Mouse (Mus musculus) ES-Bruce4 (cell line): ENCODE measurements around the gene Dhx15. TPM values are rescaled to one million over a fixed set of nuclear protein-coding genes. Genes with fewer than 3 reads are reported as not detected.

Experiments used
- H3K27ac ChIP-seq: 2 replicates; pipeline ENCODE4 v1.5.1; 2012; ENCODE audit warnings: low read length, inconsistent platforms; ENCODE audit not compliant: insufficient read depth
- H3K27me3 ChIP-seq: 2 replicates; pipeline ENCODE4 v1.6.1; 2012; ENCODE audit warnings: mild to moderate bottlenecking, low read length, inconsistent platforms; ENCODE audit not compliant: control insufficient read depth, poor library complexity, insufficient read depth, severe bottlenecking
- H3K36me3 ChIP-seq: 2 replicates; pipeline ENCODE4 v1.6.1; 2012; ENCODE audit warnings: inconsistent platforms, mild to moderate bottlenecking, low read length, moderate library complexity; ENCODE audit not compliant: control insufficient read depth, poor library complexity, insufficient read depth, severe bottlenecking
- H3K4me1 ChIP-seq: one replicate; pipeline ENCODE4 v1.8.1; 2011; ENCODE audit warnings: low read length; ENCODE audit not compliant: control insufficient read depth, insufficient read depth
- H3K4me3 ChIP-seq: 2 replicates; pipeline ENCODE4 v1.5.1; 2011; ENCODE audit warnings: low read depth, mild to moderate bottlenecking, low read length
- H3K9ac ChIP-seq: 2 replicates; pipeline ENCODE4 v1.6.1; 2012; ENCODE audit warnings: low read depth, mild to moderate bottlenecking, inconsistent platforms; ENCODE audit not compliant: poor library complexity, severe bottlenecking
- H3K9me3 ChIP-seq: replicated peaks from 2 replicates; pipeline ENCODE4 v1.6.1; 2012; ENCODE audit warnings: mild to moderate bottlenecking, low read length, inconsistent platforms; ENCODE audit not compliant: control insufficient read depth, poor library complexity, insufficient read depth, severe bottlenecking
- CTCF ChIP-seq: IDR thresholded peaks from one replicate; pipeline ENCODE4 v1.8.1; 2011; ENCODE audit warnings: low read depth, low read length
- EP300 ChIP-seq: IDR thresholded peaks from 2 replicates; pipeline ENCODE4 v1.6.1; 2011; ENCODE audit warnings: low read depth, low read length; ENCODE audit not compliant: insufficient read depth
- POLR2A ChIP-seq: IDR thresholded peaks from one replicate; pipeline ENCODE4 v1.8.1; 2011; ENCODE audit warnings: low read length; ENCODE audit not compliant: insufficient read depth
- polyA plus RNA-seq: library from polyadenylated mRNA; stranded (reverse); fragments of >200 nt; gene quantifications from 2 replicates; pipeline ENCODE4 v1.2.4, GENCODE M21; 2011; ENCODE audit warnings: low read depth; ENCODE audit not compliant: missing spikeins, insufficient read depth, insufficient read length

Gene Dhx15
- polyA plus RNA-seq, 1 experiment: 350 TPM

- Histone ChIP-seq H3K4me3 (peak overlapping the region; percentile 77), H3K9me3 (no peaks in the 10 kb centered on the region), H3K36me3 (no peaks in the 10 kb centered on the region), H3K27ac (no peak overlapping the region), H3K4me1 (peaks cover 2% of the 10 kb centered on the region), H3K9ac (peak overlapping the region; percentile 46; the same call in 1 of the 2 replicates), H3K27me3 (peaks cover 19% of the 10 kb centered on the region)
- TF ChIP-seq POLR2A (no peak), EP300 (no peak), CTCF (no peak)
Measured at GRCm38 (mm10) chr5:52116404-52116803, 73.9 kb downstream of the Dhx15 start.

- no peaks in the 10 kb centered on the region for H3K36me3 ChIP-seq
- H3K4me3 ChIP-seq: peak overlapping the region; percentile 77
- H3K27me3 ChIP-seq: peaks cover 19% of the 10 kb centered on the region
- H3K4me1 ChIP-seq: peaks cover 2% of the 10 kb centered on the region
- no peak overlapping the region for H3K27ac ChIP-seq
- TF ChIP-seq CTCF (peak; percentile 61), EP300 (no peak)
- H3K9me3 ChIP-seq: no peaks in the 10 kb centered on the region
- H3K9ac ChIP-seq: peak overlapping the region; percentile 46
Measured at GRCm38 (mm10) chr5:52115821-52116317, 74.4 kb downstream of the Dhx15 start.

DNA sequence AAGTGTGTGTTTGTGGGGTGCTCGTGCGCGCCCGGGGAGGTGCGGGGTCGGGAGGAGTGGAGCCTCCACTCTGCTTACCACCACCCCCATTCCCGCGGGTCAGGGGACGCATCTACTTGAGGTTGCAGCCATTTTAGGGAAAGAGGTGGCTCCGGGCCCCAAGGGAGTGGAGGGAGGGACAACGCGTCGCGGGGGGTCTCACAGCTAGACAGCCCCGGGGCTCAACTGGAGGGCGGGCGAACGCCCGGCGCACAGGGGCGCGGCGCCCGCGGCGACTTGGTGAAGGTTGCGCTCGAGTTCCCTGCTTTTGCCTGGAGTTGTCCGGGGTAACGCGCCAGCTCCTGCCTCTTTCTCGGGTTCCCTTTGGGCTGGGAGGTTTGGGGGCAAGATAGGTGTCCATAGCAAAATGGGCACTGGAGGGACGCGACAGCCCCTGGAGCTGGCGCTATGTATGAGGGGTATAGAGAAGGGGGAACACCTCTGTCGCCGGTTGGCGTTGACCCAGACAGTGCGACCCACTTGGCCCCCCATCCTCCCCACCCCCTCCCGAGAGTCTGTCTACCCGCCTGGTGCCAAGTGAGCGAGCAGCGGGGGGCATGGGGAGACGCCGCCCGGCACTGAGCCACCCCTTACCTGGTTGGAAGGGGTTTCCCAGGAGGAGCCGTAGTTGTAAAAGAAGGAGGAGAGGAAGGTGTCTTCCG lies 75.4 kb downstream of the Dhx15 start:
- no peak overlapping the region for H3K9ac ChIP-seq
- H3K27me3 ChIP-seq: peaks cover 19% of the 10 kb centered on the region

DNA sequence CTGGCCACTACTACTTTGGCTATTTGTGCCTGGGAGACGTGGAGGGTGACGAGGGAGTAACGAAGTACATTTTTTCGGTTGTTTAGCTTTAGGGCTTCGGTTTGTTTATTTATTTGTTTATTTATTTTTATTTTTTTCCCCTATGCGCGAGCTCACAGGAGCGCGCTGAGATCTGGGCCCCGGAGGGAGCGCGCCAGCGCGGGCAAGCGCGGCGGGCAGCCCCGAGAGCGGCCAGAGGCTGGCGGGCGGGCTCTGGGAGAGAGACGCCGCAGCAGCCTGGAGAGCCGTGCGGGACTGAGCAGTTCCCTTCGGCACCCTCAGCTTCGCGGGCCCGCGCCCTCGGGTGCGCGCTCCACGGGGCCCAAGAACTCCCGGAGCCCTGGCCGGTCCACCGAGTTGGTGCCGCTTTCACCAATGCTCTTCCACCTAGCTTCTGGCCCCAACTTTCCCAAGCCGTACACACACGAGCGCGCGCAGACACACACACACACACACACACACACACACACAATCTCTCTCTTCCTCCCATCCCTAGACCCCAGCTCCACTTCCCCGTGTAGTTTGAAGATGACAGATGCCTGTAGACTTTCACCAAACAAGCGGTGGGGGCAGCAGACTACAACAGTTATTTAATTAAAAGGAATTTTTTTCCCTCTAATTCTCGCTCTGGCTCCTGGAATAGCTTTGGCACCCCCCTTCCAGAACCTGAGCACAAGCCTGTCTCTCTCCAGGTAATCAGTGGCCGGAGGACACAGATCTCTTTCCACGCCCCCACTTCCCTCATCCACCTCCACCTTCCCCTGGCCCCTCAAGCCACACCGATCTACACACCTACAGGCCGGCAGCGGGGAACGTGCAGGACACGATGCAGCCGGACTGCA lies 76.2 kb downstream of the Dhx15 start:
- peaks cover 19% of the 10 kb centered on the region for H3K27me3 ChIP-seq
- H3K27ac ChIP-seq: no peak overlapping the region
- TF ChIP-seq EP300 (no peak), POLR2A (no peak), CTCF (no peak)
- peak overlapping the region; percentile 36 for H3K4me3 ChIP-seq
- H3K36me3 ChIP-seq: no peaks in the 10 kb centered on the region
- peak overlapping the region; percentile 40; the same call in 1 of the 2 replicates for H3K9ac ChIP-seq
- H3K9me3 ChIP-seq: no peaks in the 10 kb centered on the region
- peaks cover 2% of the 10 kb centered on the region for H3K4me1 ChIP-seq

More for the DNA sequence above, 75.4 kb downstream of the Dhx15 start:
- peaks cover 2% of the 10 kb centered on the region for H3K4me1 ChIP-seq
- no peak for TF ChIP-seq CTCF
- no peak for TF ChIP-seq POLR2A
- no peak for TF ChIP-seq EP300
- H3K9me3 ChIP-seq: no peaks in the 10 kb centered on the region
- no peak overlapping the region for H3K27ac ChIP-seq
- no peaks in the 10 kb centered on the region for H3K36me3 ChIP-seq
- peak overlapping the region; percentile 36 for H3K4me3 ChIP-seq

DNA sequence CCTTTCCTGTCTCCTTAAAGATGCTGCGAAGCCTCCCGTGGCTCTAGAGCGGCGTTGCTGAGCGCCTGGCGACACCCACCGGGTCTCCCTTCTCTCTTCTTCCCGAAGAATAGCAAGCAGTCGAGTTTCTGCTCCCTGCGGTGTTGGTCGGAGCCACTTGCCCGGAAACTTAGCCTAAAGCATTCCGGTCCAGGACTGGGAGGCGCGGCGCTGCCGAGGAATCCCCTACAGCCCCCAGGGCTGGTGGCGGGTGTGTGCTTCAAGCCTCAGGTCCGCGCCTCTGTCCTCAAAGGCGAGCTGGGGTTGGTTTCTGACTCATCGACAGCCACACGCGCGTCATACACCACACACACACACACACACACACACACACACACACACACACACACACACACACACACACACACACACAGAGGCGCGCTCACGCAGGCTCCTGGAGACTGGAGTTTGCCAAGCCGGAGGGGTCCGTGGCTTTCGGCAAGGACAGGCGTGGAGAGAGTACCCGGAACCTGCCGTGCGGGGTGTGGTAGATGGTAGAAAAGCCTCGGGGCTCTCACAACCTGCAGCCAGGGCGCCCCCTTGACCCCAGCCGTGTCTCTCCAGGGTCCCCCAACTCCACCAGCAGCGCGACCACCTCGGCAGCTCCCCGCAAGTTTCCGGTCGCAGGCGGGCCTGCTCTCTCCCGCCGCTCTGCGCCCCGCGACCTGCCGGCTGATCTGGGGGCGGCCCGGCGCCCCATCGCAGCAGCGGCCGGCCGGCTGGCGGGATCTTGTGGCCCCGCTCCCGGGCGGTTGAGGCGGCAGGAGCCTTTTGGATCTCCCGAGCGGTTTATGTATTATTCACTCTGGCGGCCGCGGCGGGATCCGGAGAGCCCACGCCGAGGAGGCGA lies 77.1 kb downstream of the Dhx15 start:
- peaks cover 19% of the 10 kb centered on the region for H3K27me3 ChIP-seq
- H3K9me3 ChIP-seq: no peaks in the 10 kb centered on the region
- H3K4me1 ChIP-seq: peaks cover 2% of the 10 kb centered on the region
- peak overlapping the region; percentile 32 for H3K4me3 ChIP-seq
- no peak for TF ChIP-seq POLR2A
- TF ChIP-seq EP300: no peak
- TF ChIP-seq CTCF: no peak
- no peak overlapping the region for H3K27ac ChIP-seq
- no peaks in the 10 kb centered on the region for H3K36me3 ChIP-seq
- H3K9ac ChIP-seq: peak overlapping the region; percentile 40
